Mouse (Mus musculus): ENCODE results near the gene Olfr1447. TPM values are rescaled to one million over a fixed set of nuclear protein-coding genes. Genes with fewer than 3 reads are reported as not detected.

The Olfr1447 gene
- not detected in 2 replicates for polyA plus RNA-seq (2012; rRNA removed)

GRCm38 (mm10) chr19:12903643-12904042, at the start of gene Olfr1447:
Gene Olfr1447 (minus strand): TSS chr19:12903743.
- WGBS = 90% methylated on average over 1 of the region's 1 CpGs
- DNase-seq (ENCODE audit: low read depth in 1 of 2, low spot score in 2 of 2) = no peak
- no peak within 1 kb of the TSS for H3K27ac ChIP-seq (ENCODE audit: insufficient read depth, low read length)
- no peaks in the 10 kb centered on the region for H3K36me3 ChIP-seq (ENCODE audit: control insufficient read depth, insufficient read depth, low read length)
- no peaks in the 10 kb centered on the region for H3K27me3 ChIP-seq (ENCODE audit: control insufficient read depth, insufficient read depth, low read length)
- H3K4me1 ChIP-seq (ENCODE audit: control insufficient read depth, insufficient read depth, insufficient read length) = no peaks in the 10 kb centered on the region
- no peak within 1 kb of the TSS for H3K4me3 ChIP-seq (ENCODE audit: extremely low read depth, insufficient read depth, insufficient read length)
- TF ChIP-seq CTCF (IDR thresholded peaks at IDR 0.05; ENCODE audit: extremely low read depth, insufficient read depth, insufficient read length, insufficient replicate concordance) = no peak
- no peak for TF ChIP-seq POLR2A (IDR thresholded peaks at IDR 0.05; ENCODE audit: low read depth, low read length)

GRCm38 (mm10) chr19:12949958-12950357, 46.4 kb upstream of the Olfr1447 start, which contains the start of gene Olfr1450:
Gene Olfr1450 (plus strand): TSS chr19:12950258.
- WGBS = 88% methylated on average over 1 of the region's 1 CpGs

GRCm38 (mm10) chr19:12930540-12930939, 27.0 kb upstream of the Olfr1447 start, which contains the start of gene Olfr1449:
Gene Olfr1449 (plus strand): TSS chr19:12930840.
- no peaks in the 10 kb centered on the region for H3K4me1 ChIP-seq (ENCODE audit: control insufficient read depth, insufficient read depth, insufficient read length)
- TF ChIP-seq CTCF (IDR thresholded peaks at IDR 0.05; ENCODE audit: extremely low read depth, insufficient read depth, insufficient read length, insufficient replicate concordance) (no peak), POLR2A (IDR thresholded peaks at IDR 0.05; ENCODE audit: low read depth, low read length) (no peak)
- no peaks in the 10 kb centered on the region for H3K27me3 ChIP-seq (ENCODE audit: control insufficient read depth, insufficient read depth, low read length)
- H3K4me3 ChIP-seq (ENCODE audit: extremely low read depth, insufficient read depth, insufficient read length) = no peak within 1 kb of the TSS
- H3K36me3 ChIP-seq (ENCODE audit: control insufficient read depth, insufficient read depth, low read length) = no peaks in the 10 kb centered on the region
- H3K27ac ChIP-seq (ENCODE audit: insufficient read depth, low read length) = no peak within 1 kb of the TSS
- no peak for DNase-seq (ENCODE audit: low read depth in 1 of 2, low spot score in 2 of 2)

More at GRCm38 (mm10) chr19:12949958-12950357, 46.4 kb upstream of the Olfr1447 start, which contains the start of gene Olfr1450:
- H3K27ac ChIP-seq (ENCODE audit: insufficient read depth, low read length) = no peak within 1 kb of the TSS
- no peaks in the 10 kb centered on the region for H3K27me3 ChIP-seq (ENCODE audit: control insufficient read depth, insufficient read depth, low read length)
- no peak within 1 kb of the TSS for H3K4me3 ChIP-seq (ENCODE audit: extremely low read depth, insufficient read depth, insufficient read length)
- TF ChIP-seq POLR2A (IDR thresholded peaks at IDR 0.05; ENCODE audit: low read depth, low read length) = no peak
- H3K36me3 ChIP-seq (ENCODE audit: control insufficient read depth, insufficient read depth, low read length) = no peaks in the 10 kb centered on the region
- DNase-seq (ENCODE audit: low read depth in 1 of 2, low spot score in 2 of 2) = no peak
- H3K4me1 ChIP-seq (ENCODE audit: control insufficient read depth, insufficient read depth, insufficient read length) = no peaks in the 10 kb centered on the region

GRCm38 (mm10) chr19:12924319-12924718, 20.8 kb upstream of the Olfr1447 start, which contains the start of gene Olfr1448:
Gene Olfr1448 (minus strand): TSS chr19:12924419.
- WGBS = 74% methylated on average over 1 of the region's 1 CpGs
- Histone ChIP-seq H3K27ac (ENCODE audit: insufficient read depth, low read length) (no peak within 1 kb of the TSS), H3K4me3 (ENCODE audit: extremely low read depth, insufficient read depth, insufficient read length) (no peak within 1 kb of the TSS), H3K27me3 (ENCODE audit: control insufficient read depth, insufficient read depth, low read length) (no peaks in the 10 kb centered on the region), H3K4me1 (ENCODE audit: control insufficient read depth, insufficient read depth, insufficient read length) (no peaks in the 10 kb centered on the region), H3K36me3 (ENCODE audit: control insufficient read depth, insufficient read depth, low read length) (no peaks in the 10 kb centered on the region)
- no peak for TF ChIP-seq POLR2A (IDR thresholded peaks at IDR 0.05; ENCODE audit: low read depth, low read length)
- TF ChIP-seq CTCF (IDR thresholded peaks at IDR 0.05; ENCODE audit: extremely low read depth, insufficient read depth, insufficient read length, insufficient replicate concordance) = no peak
- DNase-seq (ENCODE audit: low read depth in 1 of 2, low spot score in 2 of 2) = no peak

GRCm38 (mm10) chr19:12893424-12893823, 10.1 kb downstream of the Olfr1447 start, which contains the start of gene Olfr1446:
Gene Olfr1446 (minus strand): TSS chr19:12893524.
- TF ChIP-seq CTCF (IDR thresholded peaks at IDR 0.05; ENCODE audit: extremely low read depth, insufficient read depth, insufficient read length, insufficient replicate concordance) = no peak
- no peak for TF ChIP-seq POLR2A (IDR thresholded peaks at IDR 0.05; ENCODE audit: low read depth, low read length)
- Histone ChIP-seq H3K36me3 (ENCODE audit: control insufficient read depth, insufficient read depth, low read length) (no peaks in the 10 kb centered on the region), H3K4me1 (ENCODE audit: control insufficient read depth, insufficient read depth, insufficient read length) (no peaks in the 10 kb centered on the region), H3K27me3 (ENCODE audit: control insufficient read depth, insufficient read depth, low read length) (no peaks in the 10 kb centered on the region), H3K27ac (ENCODE audit: insufficient read depth, low read length) (no peak within 1 kb of the TSS), H3K4me3 (ENCODE audit: extremely low read depth, insufficient read depth, insufficient read length) (no peak within 1 kb of the TSS)
- no peak for DNase-seq (ENCODE audit: low read depth in 1 of 2, low spot score in 2 of 2)
- WGBS = 76% methylated on average over 1 of the region's 1 CpGs

GRCm38 (mm10) chr19:12883555-12883954, 20.0 kb downstream of the Olfr1447 start, which contains the start of gene Olfr1445:
Gene Olfr1445 (plus strand): TSS chr19:12883855.
- Histone ChIP-seq H3K27me3 (ENCODE audit: control insufficient read depth, insufficient read depth, low read length) (no peaks in the 10 kb centered on the region), H3K4me1 (ENCODE audit: control insufficient read depth, insufficient read depth, insufficient read length) (no peaks in the 10 kb centered on the region), H3K36me3 (ENCODE audit: control insufficient read depth, insufficient read depth, low read length) (no peaks in the 10 kb centered on the region), H3K27ac (ENCODE audit: insufficient read depth, low read length) (no peak within 1 kb of the TSS), H3K4me3 (ENCODE audit: extremely low read depth, insufficient read depth, insufficient read length) (no peak within 1 kb of the TSS)
- TF ChIP-seq CTCF (IDR thresholded peaks at IDR 0.05; ENCODE audit: extremely low read depth, insufficient read depth, insufficient read length, insufficient replicate concordance) = no peak
- 87% methylated on average over 2 of the region's 2 CpGs for WGBS
- no peak for DNase-seq (ENCODE audit: low read depth in 1 of 2, low spot score in 2 of 2)

- Histone ChIP-seq H3K27me3 (ENCODE audit: control insufficient read depth, insufficient read depth, low read length) (no peaks in the 10 kb centered on the region), H3K27ac (ENCODE audit: insufficient read depth, low read length) (no peak within 1 kb of the TSS), H3K4me1 (ENCODE audit: control insufficient read depth, insufficient read depth, insufficient read length) (no peaks in the 10 kb centered on the region), H3K4me3 (ENCODE audit: extremely low read depth, insufficient read depth, insufficient read length) (no peak within 1 kb of the TSS), H3K36me3 (ENCODE audit: control insufficient read depth, insufficient read depth, low read length) (no peaks in the 10 kb centered on the region)
- 59% methylated on average over 1 of the region's 1 CpGs for WGBS
- no peak for DNase-seq (ENCODE audit: low read depth in 1 of 2, low spot score in 2 of 2)
- TF ChIP-seq POLR2A (IDR thresholded peaks at IDR 0.05; ENCODE audit: low read depth, low read length) (no peak), CTCF (IDR thresholded peaks at IDR 0.05; ENCODE audit: extremely low read depth, insufficient read depth, insufficient read length, insufficient replicate concordance) (no peak)
Observed at GRCm38 (mm10) chr19:12856983-12857382, 46.6 kb downstream of the Olfr1447 start, which contains the start of gene Olfr1444. Gene Olfr1444 (plus strand): TSS chr19:12857283.

Other genes with a start within 250 kb of the Olfr1447 start
- not detected in 2 replicates for gene Olfr1442, start 233.3 kb downstream of the Olfr1447 start, polyA plus RNA-seq (2012; rRNA removed)
- not detected in 2 replicates for gene Olfr1443, start 225.6 kb downstream of the Olfr1447 start, polyA plus RNA-seq (2012; rRNA removed)
- gene Keg1, start 208.0 kb downstream of the Olfr1447 start, polyA plus RNA-seq (2012; rRNA removed) = 0.30 TPM in 1 of 2 replicates, not detected in the other
- 0.40 and 0.82 TPM in 2 replicates for gene Cntf, start 138.1 kb downstream of the Olfr1447 start, polyA plus RNA-seq (2012; rRNA removed)
- 7.2 and 7.5 TPM in 2 replicates for gene Zfp91, start 107.6 kb downstream of the Olfr1447 start, polyA plus RNA-seq (2012; rRNA removed)
- gene Lpxn, start 107.5 kb downstream of the Olfr1447 start, polyA plus RNA-seq (2012; rRNA removed) = 25.1 and 29.6 TPM in 2 replicates
- 0.18 TPM in 1 of 2 replicates, not detected in the other for gene Gm5244, start 57.1 kb downstream of the Olfr1447 start, polyA plus RNA-seq (2012; rRNA removed)
- gene Olfr1444, start 46.5 kb downstream of the Olfr1447 start, polyA plus RNA-seq (2012; rRNA removed) = 0.16 and 0.20 TPM in 2 replicates
- not detected in 2 replicates for gene Olfr1445, start 19.9 kb downstream of the Olfr1447 start, polyA plus RNA-seq (2012; rRNA removed)
- not detected in 2 replicates for gene Olfr1446, start 10.2 kb downstream of the Olfr1447 start, polyA plus RNA-seq (2012; rRNA removed)
- gene Olfr1448, start 20.7 kb upstream of the Olfr1447 start, polyA plus RNA-seq (2012; rRNA removed) = not detected in 2 replicates
- gene Olfr1449, start 27.1 kb upstream of the Olfr1447 start, polyA plus RNA-seq (2012; rRNA removed) = not detected in 2 replicates
- not detected in 2 replicates for gene Olfr1450, start 46.5 kb upstream of the Olfr1447 start, polyA plus RNA-seq (2012; rRNA removed)
- not detected in 2 replicates for gene Olfr1451, start 91.3 kb upstream of the Olfr1447 start, polyA plus RNA-seq (2012; rRNA removed)
- gene Olfr1453, start 124.6 kb upstream of the Olfr1447 start, polyA plus RNA-seq (2012; rRNA removed) = not detected in 2 replicates
- not detected in 2 replicates for gene Olfr1454, start 156.9 kb upstream of the Olfr1447 start, polyA plus RNA-seq (2012; rRNA removed)
- not detected in 2 replicates for gene Olfr1457, start 194.1 kb upstream of the Olfr1447 start, polyA plus RNA-seq (2012; rRNA removed)
- gene Olfr1458, start 203.0 kb upstream of the Olfr1447 start, polyA plus RNA-seq (2012; rRNA removed) = not detected in 2 replicates
- gene Olfr1459, start 245.8 kb upstream of the Olfr1447 start, polyA plus RNA-seq (2012; rRNA removed) = not detected in 2 replicates